Mouse (Mus musculus) stomach, postnatal 0 days (tissue): ENCODE measurements around the gene Syt13.

Source experiments
- CTCF ChIP-seq: IDR thresholded peaks from 2 replicates; pipeline ENCODE4 v1.5.1; 2016; ENCODE audit warnings: antibody characterized with exemption, low read depth, mild to moderate bottlenecking, moderate library complexity
- EP300 ChIP-seq: optimal IDR thresholded peaks from 2 replicates; pipeline ENCODE3; 2016; ENCODE audit warnings: antibody characterized with exemption

DNA sequence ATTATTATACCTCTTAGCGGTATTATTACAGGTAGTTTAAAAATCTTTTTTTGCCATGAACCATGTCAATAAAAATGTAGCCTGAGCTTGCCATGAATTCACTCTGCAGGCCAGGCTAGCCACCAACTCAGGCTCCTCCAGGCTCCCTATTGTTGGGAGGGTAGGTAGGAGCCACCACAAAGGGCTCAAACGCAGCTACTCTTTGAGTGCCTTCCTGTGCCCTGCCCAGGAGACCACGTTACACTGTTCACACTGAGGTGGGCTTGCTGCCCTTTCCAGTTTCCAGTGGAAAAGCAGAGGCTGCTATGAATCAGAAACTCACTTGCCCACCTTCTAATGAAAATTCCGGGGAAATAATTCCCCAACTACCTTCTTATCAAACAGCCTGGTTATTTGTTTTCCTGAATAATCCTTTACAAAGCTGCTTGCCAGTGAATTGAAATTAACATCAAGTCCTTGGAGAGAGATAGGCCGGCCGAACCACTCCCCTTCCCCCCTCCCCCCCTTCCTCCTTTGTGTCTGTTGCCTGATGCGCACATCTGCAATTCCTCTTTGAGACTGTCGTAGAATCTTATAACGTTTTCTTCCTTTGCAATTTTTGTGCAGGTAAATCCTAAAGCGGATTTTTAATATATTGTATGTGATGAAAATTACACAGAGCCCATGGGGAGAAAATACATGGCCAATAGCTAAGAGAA lies 44.6 kb upstream of the Syt13 start:
- no peak for TF ChIP-seq CTCF
- no peak for TF ChIP-seq EP300
